Mouse (Mus musculus): ENCODE data around the gene Slco3a1. TPM values are rescaled to one million over a fixed set of nuclear protein-coding genes. Genes with fewer than 3 reads are reported as not detected.
"Not testable (repeated sequence)": the region's sequence is repeated elsewhere in the genome, so short reads cannot be mapped to it uniquely, and the experiment has no call there.

Gene Slco3a1
- total and polyA plus RNA-seq, 2 experiments = 2.1 to 4.3 TPM

DNA sequence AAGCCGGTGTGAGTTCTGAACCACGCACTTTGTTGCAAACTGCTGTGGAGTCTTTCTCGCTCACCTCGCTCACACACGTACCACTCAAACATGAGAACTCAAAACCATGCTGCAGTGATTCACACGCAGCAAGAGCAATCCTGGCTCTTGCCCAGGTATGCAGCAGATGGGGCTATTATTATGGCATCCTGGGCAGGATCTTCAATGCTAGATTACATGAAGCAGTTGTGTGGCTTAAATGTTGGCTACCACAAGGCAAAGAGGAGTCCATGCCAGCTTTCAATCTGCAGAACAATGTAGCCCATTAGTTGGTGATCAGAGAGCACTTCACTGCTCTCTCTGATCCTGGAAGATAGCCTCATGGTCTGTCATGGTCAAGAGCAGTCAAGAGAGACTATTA lies 139.3 kb downstream of the Slco3a1 start:
- WGBS = 93% methylated on average over 6 of the region's 6 CpGs
- H3K4me3 ChIP-seq (ENCODE audit: insufficient read depth, low read depth, low read length) = no peak overlapping the region
- TF ChIP-seq POLR2A (IDR thresholded peaks at IDR 0.05; ENCODE audit: extremely low read depth, insufficient read depth, low read length) (no peak), CTCF (IDR thresholded peaks at IDR 0.05; ENCODE audit: low read depth, low read length) (no peak)
- H3K27me3 ChIP-seq (ENCODE audit: control insufficient read depth, insufficient read depth, low read length) = no peaks in the 10 kb centered on the region
- H3K4me1 ChIP-seq (ENCODE audit: control insufficient read depth, insufficient read depth, low read length) = no peaks in the 10 kb centered on the region
- no peaks in the 10 kb centered on the region for H3K79me2 ChIP-seq (ENCODE audit: control insufficient read depth, insufficient read depth, low read length)
- no peak for DNase-seq (ENCODE audit: extremely low read depth, low read depth, low spot score)
- no peak overlapping the region for H3K9ac ChIP-seq (ENCODE audit: low read depth, low read length)
- no peaks in the 10 kb centered on the region for H3K36me3 ChIP-seq (ENCODE audit: control insufficient read depth, insufficient read depth, low read length)
- no peak overlapping the region for H3K27ac ChIP-seq (replicated peaks; ENCODE audit: insufficient read depth, low read depth, low read length)

DNA sequence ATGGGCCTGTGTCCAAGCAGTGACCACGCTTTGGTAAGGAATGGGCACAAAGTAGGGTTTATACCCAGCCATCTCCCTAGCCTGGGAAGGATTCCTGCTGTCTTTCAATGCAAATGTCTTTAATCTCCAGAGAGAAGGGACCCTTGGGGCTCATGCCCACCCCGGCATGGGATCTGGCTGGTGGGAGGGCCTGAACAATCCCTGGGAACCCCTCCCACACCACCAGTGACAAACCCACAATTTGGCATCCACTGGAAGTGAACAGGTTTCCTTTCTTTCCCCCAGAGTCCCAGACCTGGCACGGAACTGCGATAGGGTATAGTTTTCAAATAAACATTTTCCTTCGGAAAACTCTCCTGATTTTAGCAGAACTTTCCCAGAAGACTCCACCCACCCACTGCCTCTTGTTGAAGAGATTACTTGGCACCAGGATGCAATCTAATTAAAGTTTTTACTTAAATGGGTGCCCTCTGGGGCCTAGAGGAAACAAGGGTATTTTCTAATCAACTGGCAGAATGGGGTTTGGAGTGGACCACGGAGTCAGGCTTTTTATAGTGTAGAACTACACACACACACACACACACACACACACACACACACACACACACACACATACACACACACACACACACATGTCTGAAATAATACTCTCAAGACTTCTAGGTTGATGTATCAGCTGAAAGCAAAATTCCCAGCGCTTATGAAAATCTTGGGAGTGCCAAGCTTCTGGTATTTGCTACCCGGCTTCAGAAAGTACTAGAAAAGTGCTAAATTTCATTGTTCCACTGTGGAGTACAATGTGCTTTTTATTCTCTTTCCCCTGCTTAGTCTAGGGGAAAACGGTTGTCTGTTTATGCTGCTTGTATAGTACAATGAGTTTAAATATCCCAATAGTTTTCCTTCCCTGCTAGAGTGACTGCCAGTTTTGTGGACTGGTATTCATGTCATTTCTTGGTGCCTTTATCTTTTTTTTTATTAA lies 140.6 kb downstream of the Slco3a1 start:
- Histone ChIP-seq H3K27ac (replicated peaks; ENCODE audit: insufficient read depth, low read depth, low read length) (no peak overlapping the region), H3K9ac (ENCODE audit: low read depth, low read length) (no peak overlapping the region)
- WGBS = 74% methylated on average over 9 of the region's 9 CpGs

DNA sequence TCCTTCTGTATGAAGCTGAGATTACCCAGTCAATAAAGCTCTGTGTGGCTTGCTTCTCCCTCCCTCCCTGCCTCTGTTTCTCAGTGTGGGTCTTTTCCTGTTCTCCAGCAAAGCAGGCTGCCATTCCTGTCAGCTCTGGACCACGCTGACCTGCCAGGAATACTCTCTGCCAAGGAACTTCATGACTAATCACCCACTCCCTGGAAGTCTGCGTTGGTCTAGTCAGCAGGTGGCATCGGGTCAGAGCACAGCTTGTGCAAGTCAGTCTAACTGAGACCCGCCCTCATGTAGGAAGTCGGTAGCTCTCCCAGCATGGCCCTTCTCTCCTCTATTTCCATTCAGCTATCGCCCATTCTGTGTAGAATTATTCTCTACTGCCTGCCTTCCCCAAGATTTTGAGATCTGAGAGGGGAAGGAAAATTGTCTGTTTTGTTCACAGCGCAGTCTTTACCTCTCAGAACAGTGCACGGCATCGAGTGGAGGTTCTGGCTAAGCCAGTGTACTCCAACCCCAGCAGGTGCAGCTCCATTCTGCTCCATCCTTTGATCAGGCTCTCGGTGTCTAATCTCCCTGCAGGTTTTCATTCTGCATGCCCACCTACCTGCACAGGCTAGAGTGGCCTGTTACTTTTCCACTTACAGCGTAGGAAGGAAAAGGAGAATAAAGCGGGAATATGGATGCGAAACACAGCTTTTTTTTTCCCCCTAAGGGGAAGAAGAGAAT lies 145.8 kb downstream of the Slco3a1 start:
- TF ChIP-seq CTCF (IDR thresholded peaks at IDR 0.05; ENCODE audit: low read depth, low read length) (no peak), POLR2A (IDR thresholded peaks at IDR 0.05; ENCODE audit: extremely low read depth, insufficient read depth, low read length) (no peak)
- 64% methylated on average over 13 of the region's 13 CpGs for WGBS
- Histone ChIP-seq H3K4me3 (ENCODE audit: insufficient read depth, low read depth, low read length) (no peak overlapping the region), H3K79me2 (ENCODE audit: control insufficient read depth, insufficient read depth, low read length) (no peaks in the 10 kb centered on the region), H3K9ac (ENCODE audit: low read depth, low read length) (no peak overlapping the region), H3K27me3 (ENCODE audit: control insufficient read depth, insufficient read depth, low read length) (no peaks in the 10 kb centered on the region), H3K4me1 (ENCODE audit: control insufficient read depth, insufficient read depth, low read length) (no peaks in the 10 kb centered on the region), H3K27ac (replicated peaks; ENCODE audit: insufficient read depth, low read depth, low read length) (no peak overlapping the region), H3K36me3 (ENCODE audit: control insufficient read depth, insufficient read depth, low read length) (no peaks in the 10 kb centered on the region)
- no peak for DNase-seq (ENCODE audit: extremely low read depth, low read depth, low spot score)

More for the DNA sequence above, 140.6 kb downstream of the Slco3a1 start:
- Histone ChIP-seq H3K27me3 (ENCODE audit: control insufficient read depth, insufficient read depth, low read length) (no peaks in the 10 kb centered on the region), H3K36me3 (ENCODE audit: control insufficient read depth, insufficient read depth, low read length) (no peaks in the 10 kb centered on the region), H3K79me2 (ENCODE audit: control insufficient read depth, insufficient read depth, low read length) (no peaks in the 10 kb centered on the region), H3K4me3 (ENCODE audit: insufficient read depth, low read depth, low read length) (no peak overlapping the region), H3K4me1 (ENCODE audit: control insufficient read depth, insufficient read depth, low read length) (no peaks in the 10 kb centered on the region)
- no peak for DNase-seq (ENCODE audit: extremely low read depth, low read depth, low spot score)
- TF ChIP-seq POLR2A (IDR thresholded peaks at IDR 0.05; ENCODE audit: extremely low read depth, insufficient read depth, low read length) (no peak), CTCF (IDR thresholded peaks at IDR 0.05; ENCODE audit: low read depth, low read length) (no peak)

DNA sequence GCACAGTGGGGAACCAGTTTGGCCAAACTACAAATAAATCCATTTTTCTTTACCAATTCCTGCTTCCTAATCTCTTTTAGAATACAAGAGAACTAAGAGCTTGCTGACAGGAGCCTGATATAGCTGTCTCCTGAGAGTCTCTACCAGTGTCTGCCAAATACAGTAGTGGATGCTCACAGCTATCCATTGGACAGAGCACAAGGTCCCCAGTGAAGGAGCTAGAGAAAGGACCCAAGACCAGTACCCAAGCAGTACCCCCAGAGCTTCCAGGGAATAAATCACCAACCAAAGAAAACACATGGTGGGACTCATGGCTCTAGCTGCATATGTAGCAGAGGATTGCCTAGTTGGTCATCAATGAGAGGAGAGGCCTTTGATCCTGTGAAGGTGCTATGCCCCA lies 146.7 kb downstream of the Slco3a1 start:
- H3K4me3 ChIP-seq (ENCODE audit: insufficient read depth, low read depth, low read length); H3K27ac ChIP-seq (replicated peaks; ENCODE audit: insufficient read depth, low read depth, low read length); H3K9ac ChIP-seq (ENCODE audit: low read depth, low read length); H3K79me2 ChIP-seq (ENCODE audit: control insufficient read depth, insufficient read depth, low read length); H3K4me1 ChIP-seq (ENCODE audit: control insufficient read depth, insufficient read depth, low read length); H3K27me3 ChIP-seq (ENCODE audit: control insufficient read depth, insufficient read depth, low read length); DNase-seq (ENCODE audit: extremely low read depth, low read depth, low spot score); H3K36me3 ChIP-seq (ENCODE audit: control insufficient read depth, insufficient read depth, low read length): not testable (repeated sequence)

DNA sequence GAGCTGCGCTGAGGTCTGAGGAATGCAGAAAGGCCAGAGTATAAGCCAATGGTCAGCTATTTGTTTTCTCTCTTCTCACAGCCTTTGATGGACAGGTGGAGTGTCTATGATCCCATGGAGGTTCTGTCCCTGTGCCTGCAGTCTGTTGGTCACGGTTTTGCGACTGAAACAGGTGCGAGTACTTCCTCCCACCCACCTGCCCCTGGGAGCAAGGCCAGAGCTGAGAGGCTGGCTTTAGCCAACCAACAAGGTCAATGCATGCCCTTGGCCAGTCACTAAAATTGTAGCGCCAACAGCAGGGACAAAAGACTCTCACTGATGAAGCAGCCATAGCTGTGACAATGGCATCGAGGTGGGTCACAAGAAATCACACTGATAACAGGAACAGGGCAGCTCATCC lies 154.9 kb downstream of the Slco3a1 start:
- no peaks in the 10 kb centered on the region for H3K27me3 ChIP-seq (ENCODE audit: control insufficient read depth, insufficient read depth, low read length)
- H3K79me2 ChIP-seq (ENCODE audit: control insufficient read depth, insufficient read depth, low read length) = no peaks in the 10 kb centered on the region
- H3K4me1 ChIP-seq (ENCODE audit: control insufficient read depth, insufficient read depth, low read length) = no peaks in the 10 kb centered on the region
- H3K27ac ChIP-seq (replicated peaks; ENCODE audit: insufficient read depth, low read depth, low read length) = no peak overlapping the region
- DNase-seq (ENCODE audit: extremely low read depth, low read depth, low spot score) = no peak
- H3K36me3 ChIP-seq (ENCODE audit: control insufficient read depth, insufficient read depth, low read length) = no peaks in the 10 kb centered on the region
- H3K9ac ChIP-seq (ENCODE audit: low read depth, low read length) = no peak overlapping the region
- TF ChIP-seq CTCF (IDR thresholded peaks at IDR 0.05; ENCODE audit: low read depth, low read length) (no peak), POLR2A (IDR thresholded peaks at IDR 0.05; ENCODE audit: extremely low read depth, insufficient read depth, low read length) (no peak)
- 81% methylated on average over 6 of the region's 6 CpGs for WGBS
- H3K4me3 ChIP-seq (ENCODE audit: insufficient read depth, low read depth, low read length) = no peak overlapping the region

DNA sequence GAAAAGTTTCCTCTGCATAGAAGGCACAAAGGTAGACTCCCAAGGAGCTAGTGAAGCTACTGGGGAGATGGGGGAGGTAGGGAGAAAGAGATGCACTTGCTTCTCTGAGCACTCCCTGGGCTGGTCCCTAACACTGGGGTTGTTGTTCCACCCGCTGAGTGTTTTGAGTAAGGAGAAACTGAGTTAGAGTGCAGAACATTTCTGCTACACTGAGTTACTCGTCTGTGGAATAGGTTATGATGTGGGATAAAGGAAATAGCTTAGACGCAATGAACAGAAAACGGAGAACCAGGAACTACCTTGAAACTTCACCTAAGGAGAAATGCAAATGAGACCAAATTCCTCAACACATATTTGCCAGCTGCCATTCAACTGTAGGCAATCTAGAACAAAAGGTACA lies 155.4 kb downstream of the Slco3a1 start:
- no peak overlapping the region for H3K27ac ChIP-seq (replicated peaks; ENCODE audit: insufficient read depth, low read depth, low read length)
- H3K79me2 ChIP-seq (ENCODE audit: control insufficient read depth, insufficient read depth, low read length) = no peaks in the 10 kb centered on the region
- no peaks in the 10 kb centered on the region for H3K27me3 ChIP-seq (ENCODE audit: control insufficient read depth, insufficient read depth, low read length)
- WGBS = 88% methylated on average over 4 of the region's 4 CpGs
- H3K9ac ChIP-seq (ENCODE audit: low read depth, low read length) = no peak overlapping the region
- no peak for DNase-seq (ENCODE audit: extremely low read depth, low read depth, low spot score)
- H3K4me3 ChIP-seq (ENCODE audit: insufficient read depth, low read depth, low read length) = no peak overlapping the region
- no peaks in the 10 kb centered on the region for H3K36me3 ChIP-seq (ENCODE audit: control insufficient read depth, insufficient read depth, low read length)
- TF ChIP-seq POLR2A (IDR thresholded peaks at IDR 0.05; ENCODE audit: extremely low read depth, insufficient read depth, low read length) = no peak
- no peak for TF ChIP-seq CTCF (IDR thresholded peaks at IDR 0.05; ENCODE audit: low read depth, low read length)
- H3K4me1 ChIP-seq (ENCODE audit: control insufficient read depth, insufficient read depth, low read length) = no peaks in the 10 kb centered on the region

All from liver, adult 2 months (tissue).